Mouse (Mus musculus) mouse embryonic stem cell (cell line): ENCODE data around the gene Ccdc115.

ENCODE experiments used
- in situ Hi-C, 2 experiments: fragments of 300-500 bp; cut with MboI; formaldehyde crosslinking; loops; 1 replicate in 1 of 2; 3 replicates in 1 of 2; pipeline ENCODE4 v1.14.3; 2019 to 2020; ENCODE audit warnings: low sequenced_read_pairs in 2 of 2, low pct_unique_long_range_greater_than_20kb in 1 of 2, mixed read lengths in 1 of 2; ENCODE audit not compliant: unreplicated experiment in 1 of 2

Ccdc115 gene

DNA sequence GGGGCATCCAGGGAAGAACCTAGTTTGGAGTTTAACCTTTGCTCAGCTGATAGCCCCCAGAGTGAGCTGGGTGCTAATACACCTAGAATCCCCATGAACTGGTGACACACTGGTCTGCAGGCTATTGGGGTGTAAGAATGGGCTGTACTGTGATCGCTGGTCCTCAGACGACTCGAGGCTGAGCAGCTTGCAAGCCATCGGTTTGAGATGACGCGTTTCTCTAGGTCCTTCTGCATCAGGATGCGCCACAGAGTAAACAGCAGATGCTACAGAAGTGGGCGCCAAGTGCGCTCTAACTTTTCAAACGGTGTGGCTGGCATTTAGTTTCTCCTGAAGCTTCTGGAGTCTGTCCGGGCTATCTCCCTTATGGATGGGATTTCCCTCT is 50.6 kb downstream of the Ccdc115 start:
- in situ Hi-C loops = no loop called here

GRCm38 (mm10) chr1:34387346-34388327 is 51.8 kb downstream of the Ccdc115 start:
- in situ Hi-C loops = no loop called here
